Mouse (Mus musculus): ENCODE data around the gene Olfr1186.
"Not testable (repeated sequence)": the region's sequence is repeated elsewhere in the genome, so short reads cannot be mapped to it uniquely, and the experiment has no call there.

Olfr1186 gene

GRCm38 (mm10) chr2:88518251-88518650, at the start of gene Olfr1186:
TSS of gene Olfr1186 (plus strand) at chr2:88518551.
- in situ Hi-C loops (cut with MboI, MseI) = no loop called here

- in situ Hi-C loops (cut with MboI, MseI) = no loop called here
Measured at GRCm38 (mm10) chr2:88483298-88483697, 35.1 kb upstream of the Olfr1186 start, which contains the start of gene Olfr1184. TSS of gene Olfr1184 (plus strand) at chr2:88483598.

GRCm38 (mm10) chr2:88493020-88493419, 25.3 kb upstream of the Olfr1186 start, which contains the start of gene Olfr1185-ps1:
TSS of gene Olfr1185-ps1 (plus strand) at chr2:88493320.
- in situ Hi-C loops (cut with MboI, MseI) = no loop called here

- in situ Hi-C loops (cut with MboI, MseI) = no loop called here
Measured at GRCm38 (mm10) chr2:88525720-88526119, 7.4 kb downstream of the Olfr1186 start.

- in situ Hi-C loops (cut with MboI, MseI) = no loop called here
Measured at GRCm38 (mm10) chr2:88556635-88557034, 38.3 kb downstream of the Olfr1186 start, which contains the start of gene Olfr1188. TSS of gene Olfr1188 (plus strand) at chr2:88556935.

GRCm38 (mm10) chr2:88572696-88573095, 54.3 kb downstream of the Olfr1186 start:
- in situ Hi-C loops (cut with MboI, MseI) = not testable (repeated sequence)
